8 mouse cellular contexts compared by ENCODE assay signal in the genomic region with DNA sequence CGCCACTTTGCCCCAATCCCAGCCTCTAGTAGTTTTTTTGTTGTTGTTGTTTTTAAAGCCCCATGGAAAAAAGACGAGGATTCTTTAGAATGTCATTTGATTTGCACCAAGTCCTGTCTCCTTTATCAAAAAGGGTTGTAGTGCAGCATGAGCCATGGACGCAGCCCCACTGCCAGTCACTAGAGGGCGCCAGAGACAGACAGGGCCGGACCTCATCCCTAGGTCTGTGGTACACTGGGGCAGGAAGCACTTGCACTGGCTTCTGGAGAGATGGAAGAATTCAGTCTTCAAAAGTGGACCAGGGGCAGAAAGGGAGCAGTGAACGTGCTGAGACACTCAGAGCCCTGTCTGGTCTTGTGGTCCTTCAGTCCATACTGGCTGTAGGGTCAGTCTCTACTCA. TPM values are rescaled to one million over a fixed set of nuclear protein-coding genes. Genes with fewer than 3 reads are reported as not detected.
DNase-seq lines count a peak whose midpoint lies in the region; ATAC-seq and TF ChIP-seq lines count a peak whose summit lies in the region.

No protein-coding gene starts in this region.

- no peak overlapping the region for H3K27ac ChIP-seq in intestine, embryonic 14.5 days (ENCODE audit: low read depth)
- H3K27ac ChIP-seq in intestine, embryonic 15.5 days = no peak overlapping the region
- H3K27ac ChIP-seq in limb, embryonic 15.5 days = peak overlapping the region; percentile 50; the same call in 1 of the 2 replicates
- H3K27ac ChIP-seq in testis, adult 2 months (ENCODE audit: control insufficient read depth, insufficient read depth, low read depth, low read length) = no peak overlapping the region

- no peak overlapping the region for H3K4me2 ChIP-seq in intestine, embryonic 14.5 days (ENCODE audit: low read length)
- no peak overlapping the region for H3K4me2 ChIP-seq in intestine, embryonic 15.5 days (replicated peaks)
- no peak overlapping the region for H3K4me2 ChIP-seq in limb, embryonic 15.5 days

- H3K36me3 ChIP-seq in intestine, embryonic 14.5 days (ENCODE audit: control insufficient read depth, insufficient read depth, low read length) = peaks cover 49% of the 10 kb centered on the region
- H3K36me3 ChIP-seq in intestine, embryonic 15.5 days = peaks cover 38% of the 10 kb centered on the region
- H3K36me3 ChIP-seq in limb, embryonic 15.5 days = peaks cover 52% of the 10 kb centered on the region
- H3K36me3 ChIP-seq in testis, adult 2 months (ENCODE audit: control insufficient read depth, insufficient read depth, low read length) = no peaks in the 10 kb centered on the region

- ATAC-seq in intestine, embryonic 14.5 days (replicated peaks; ENCODE audit: low FRiP score, low TSS enrichment, low read depth) = no peak
- ATAC-seq in intestine, embryonic 15.5 days = no peak
- no peak for ATAC-seq in limb, embryonic 15.5 days (ENCODE audit: insufficient number of reproducible peaks, low FRiP score, low TSS enrichment, low read depth)

- peak; percentile 95 for TF ChIP-seq CTCF in testis, adult 2 months (IDR thresholded peaks at IDR 0.05; ENCODE audit: control insufficient read depth, insufficient read depth, insufficient replicate concordance, low read depth, low read length)

- peak; percentile 96 for DNase-seq in intestine, embryonic 14.5 days (ENCODE audit: low spot score)
- DNase-seq in cerebellum, postnatal 36 days = peak; percentile 88 to 91
- peak; percentile 77 for DNase-seq in gastrocnemius, postnatal 25 days
- peak; percentile 93 for DNase-seq in kidney, adult 9 months
- DNase-seq in neural tube, embryonic 10.5 days (ENCODE audit: extremely low spot score, low spot score) = peak; percentile 88

- 32% methylated on average over 6 of the region's 6 CpGs for WGBS in intestine, embryonic 14.5 days
- 30% methylated on average over 6 of the region's 6 CpGs for WGBS in intestine, embryonic 15.5 days
- WGBS in limb, embryonic 15.5 days = 40% methylated on average over 6 of the region's 6 CpGs

- no peak overlapping the region for H3K4me3 ChIP-seq in intestine, embryonic 14.5 days (ENCODE audit: low read depth, low read length)
- H3K4me3 ChIP-seq in intestine, embryonic 15.5 days (replicated peaks) = no peak overlapping the region
- H3K4me3 ChIP-seq in limb, embryonic 15.5 days = no peak overlapping the region
- no peak overlapping the region for H3K4me3 ChIP-seq in testis, adult 2 months (ENCODE audit: control insufficient read depth, low read depth, low read length)

- H3K9ac ChIP-seq in intestine, embryonic 14.5 days (ENCODE audit: low read length) = no peak overlapping the region
- no peak overlapping the region for H3K9ac ChIP-seq in intestine, embryonic 15.5 days
- no peak overlapping the region for H3K9ac ChIP-seq in limb, embryonic 15.5 days

- no peaks in the 10 kb centered on the region for H3K27me3 ChIP-seq in intestine, embryonic 14.5 days (replicated peaks; ENCODE audit: control insufficient read depth, insufficient read depth, low read length)
- no peaks in the 10 kb centered on the region for H3K27me3 ChIP-seq in intestine, embryonic 15.5 days (replicated peaks)
- H3K27me3 ChIP-seq in limb, embryonic 15.5 days = no peaks in the 10 kb centered on the region
- no peaks in the 10 kb centered on the region for H3K27me3 ChIP-seq in testis, adult 2 months (ENCODE audit: control insufficient read depth, insufficient read depth, low read length)

- no peaks in the 10 kb centered on the region for H3K9me3 ChIP-seq in intestine, embryonic 14.5 days (ENCODE audit: control insufficient read depth, low read length)
- H3K9me3 ChIP-seq in intestine, embryonic 15.5 days = no peaks in the 10 kb centered on the region
- H3K9me3 ChIP-seq in limb, embryonic 15.5 days = no peaks in the 10 kb centered on the region

- TF ChIP-seq POLR2A in testis, adult 2 months (IDR thresholded peaks at IDR 0.05; ENCODE audit: control insufficient read depth, low read depth, low read length) = no peak

- peaks cover 17% of the 10 kb centered on the region for H3K4me1 ChIP-seq in intestine, embryonic 14.5 days (replicated peaks; ENCODE audit: control insufficient read depth, insufficient read depth, low read length)
- peaks cover 23% of the 10 kb centered on the region for H3K4me1 ChIP-seq in intestine, embryonic 15.5 days (replicated peaks)
- H3K4me1 ChIP-seq in limb, embryonic 15.5 days = peaks cover 28% of the 10 kb centered on the region
- peaks cover 10% of the 10 kb centered on the region for H3K4me1 ChIP-seq in testis, adult 2 months (ENCODE audit: control insufficient read depth, insufficient read depth, low read length)

RNA-seq across cellular contexts. Expression of gene Prmt1, which starts 3.3 kb away (rescaled TPM):
- 208 and 211 TPM in 2 replicates for polyA plus RNA-seq in intestine, embryonic 14.5 days (2014; fragmentation: Nextera tagmentation; extraction: Ambion mirVana)
- 449 and 456 TPM in 2 replicates for polyA plus RNA-seq in intestine, embryonic 15.5 days (2015; fragmentation: Nextera tagmentation; extraction: Ambion mirVana)
- 100 to 1,000 TPM; 119 to 142 TPM for total RNA-seq in gastrocnemius, postnatal 25 days (2021)
- polyA plus RNA-seq in limb, embryonic 15.5 days (2015; fragmentation: Nextera tagmentation; extraction: Ambion mirVana) = 408 and 429 TPM in 2 replicates
- 59.6 and 60.1 TPM in 2 replicates for polyA plus RNA-seq in testis, adult 2 months (2012; rRNA removed)

RNA-seq across cellular contexts. Expression of gene Cpt1c, which starts 8.4 kb away (rescaled TPM):
- 21.9 and 24.7 TPM in 2 replicates for polyA plus RNA-seq in intestine, embryonic 14.5 days (2014; fragmentation: Nextera tagmentation; extraction: Ambion mirVana)
- 16.1 and 16.5 TPM in 2 replicates for polyA plus RNA-seq in intestine, embryonic 15.5 days (2015; fragmentation: Nextera tagmentation; extraction: Ambion mirVana)
- total RNA-seq in gastrocnemius, postnatal 25 days (2021) = 1 to 10 TPM; 1.6 to 2.0 TPM
- 27.9 and 28.3 TPM in 2 replicates for polyA plus RNA-seq in limb, embryonic 15.5 days (2015; fragmentation: Nextera tagmentation; extraction: Ambion mirVana)
- polyA plus RNA-seq in testis, adult 2 months (2012; rRNA removed) = 137 and 148 TPM in 2 replicates

RNA-seq across cellular contexts. Expression of gene Irf3, which starts 14.4 kb away (rescaled TPM):
- polyA plus RNA-seq in intestine, embryonic 14.5 days (2014; fragmentation: Nextera tagmentation; extraction: Ambion mirVana) = 84.3 and 91.7 TPM in 2 replicates
- 89.9 and 99.6 TPM in 2 replicates for polyA plus RNA-seq in intestine, embryonic 15.5 days (2015; fragmentation: Nextera tagmentation; extraction: Ambion mirVana)
- 10 to 100 TPM; 16.1 to 20.9 TPM for total RNA-seq in gastrocnemius, postnatal 25 days (2021)
- polyA plus RNA-seq in limb, embryonic 15.5 days (2015; fragmentation: Nextera tagmentation; extraction: Ambion mirVana) = 101 and 105 TPM in 2 replicates
- 108 and 114 TPM in 2 replicates for polyA plus RNA-seq in testis, adult 2 months (2012; rRNA removed)

RNA-seq across cellular contexts. Expression of gene Bcl2l12, which starts 15.4 kb away (rescaled TPM):
- polyA plus RNA-seq in intestine, embryonic 14.5 days (2014; fragmentation: Nextera tagmentation; extraction: Ambion mirVana) = 54.3 and 55.2 TPM in 2 replicates
- polyA plus RNA-seq in intestine, embryonic 15.5 days (2015; fragmentation: Nextera tagmentation; extraction: Ambion mirVana) = 37.3 and 43.6 TPM in 2 replicates
- total RNA-seq in gastrocnemius, postnatal 25 days (2021) = 1 to 10 TPM; 7.4 to 9.6 TPM
- 58.8 and 59.4 TPM in 2 replicates for polyA plus RNA-seq in limb, embryonic 15.5 days (2015; fragmentation: Nextera tagmentation; extraction: Ambion mirVana)
- polyA plus RNA-seq in testis, adult 2 months (2012; rRNA removed) = 85.4 and 93.5 TPM in 2 replicates

RNA-seq across cellular contexts. Expression of gene Scaf1, which starts 33.1 kb away (rescaled TPM):
- 45.3 and 49.4 TPM in 2 replicates for polyA plus RNA-seq in intestine, embryonic 14.5 days (2014; fragmentation: Nextera tagmentation; extraction: Ambion mirVana)
- polyA plus RNA-seq in intestine, embryonic 15.5 days (2015; fragmentation: Nextera tagmentation; extraction: Ambion mirVana) = 32.0 and 33.6 TPM in 2 replicates
- 10 to 100 TPM; 35.8 to 38.1 TPM for total RNA-seq in gastrocnemius, postnatal 25 days (2021)
- polyA plus RNA-seq in limb, embryonic 15.5 days (2015; fragmentation: Nextera tagmentation; extraction: Ambion mirVana) = 34.8 TPM in 2 replicates
- polyA plus RNA-seq in testis, adult 2 months (2012; rRNA removed) = 25.1 and 27.4 TPM in 2 replicates
